15 mouse cellular contexts compared by ENCODE assay signal in the genomic region with DNA sequence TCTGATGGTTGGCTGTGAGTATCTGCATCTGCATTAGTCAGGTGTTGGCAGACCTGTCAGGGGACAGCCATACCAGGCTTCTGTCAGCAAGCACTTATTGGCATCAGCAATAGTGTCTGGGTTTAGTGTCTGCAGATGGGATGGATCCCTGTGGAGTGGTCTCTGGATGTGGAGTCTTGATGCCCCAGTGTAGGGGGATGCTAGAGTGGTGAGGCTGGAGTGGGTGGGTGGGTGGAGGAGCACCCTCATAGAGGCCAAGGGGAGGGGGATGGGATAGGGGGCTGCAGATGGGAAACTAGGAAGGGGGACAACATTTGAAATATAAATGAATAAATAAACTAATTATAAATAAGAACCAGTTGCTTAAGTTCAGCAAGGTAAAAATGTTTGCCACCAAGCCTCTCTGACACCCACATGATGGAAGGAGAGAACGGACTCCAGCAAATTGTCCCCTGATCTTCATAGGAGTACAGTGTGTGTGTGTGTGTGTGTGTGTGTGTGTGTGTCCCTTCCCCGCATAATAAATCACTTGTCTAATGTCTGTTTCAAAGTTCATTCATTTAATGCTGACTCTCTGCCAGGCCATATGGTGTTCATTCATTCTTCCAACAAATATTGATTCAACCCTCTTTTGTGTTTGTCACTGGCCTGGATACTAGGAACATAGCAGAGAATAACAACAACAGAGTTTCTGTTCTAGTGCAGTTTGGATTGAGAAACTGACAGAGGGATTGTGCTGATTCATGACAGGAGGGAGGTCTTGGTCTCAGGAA. TPM values are rescaled to one million over a fixed set of nuclear protein-coding genes. Genes with fewer than 3 reads are reported as not detected.
DNase-seq lines count a peak whose midpoint lies in the region; ATAC-seq lines count a peak whose summit lies in the region.
"Had no signal": no experiment of that assay in that cellular context is flagged by ENCODE, and none has a peak within 500 bp of the region (broad histone marks: within the 10 kb centered on the region; RNA-seq: fewer than 3 reads in every experiment).

No protein-coding gene starts in this region.

- H3K4me2 ChIP-seq in embryonic facial prominence, embryonic 14.5 days (ENCODE audit: low read depth, low read length), result no peak overlapping the region
- H3K4me2 ChIP-seq: embryonic facial prominence, embryonic 12.5 days had no signal

- no peak overlapping the region for H3K9ac ChIP-seq in embryonic facial prominence, embryonic 14.5 days (ENCODE audit: low read depth, low read length)
- H3K9ac ChIP-seq: embryonic facial prominence, embryonic 12.5 days had no signal

- H3K4me3 ChIP-seq in embryonic facial prominence, embryonic 14.5 days (ENCODE audit: low read depth, low read length), result no peak overlapping the region
- H3K4me3 ChIP-seq in embryonic facial prominence, embryonic 10.5 days, result no peak overlapping the region
- H3K4me3 ChIP-seq: embryonic facial prominence, embryonic 12.5 days had no signal

- no peak overlapping the region for H3K27ac ChIP-seq in embryonic facial prominence, embryonic 14.5 days (replicated peaks; ENCODE audit: low read depth, low read length)
- no peak overlapping the region for H3K27ac ChIP-seq in embryonic facial prominence, embryonic 10.5 days (replicated peaks)
- H3K27ac ChIP-seq: embryonic facial prominence, embryonic 12.5 days; kidney, postnatal 0 days had no signal

- 56% methylated on average over 2 of the region's 2 CpGs for WGBS in embryonic facial prominence, embryonic 14.5 days
- WGBS in embryonic facial prominence, embryonic 10.5 days, result 82% methylated on average over 2 of the region's 2 CpGs

- H3K27me3 ChIP-seq in embryonic facial prominence, embryonic 14.5 days (replicated peaks; ENCODE audit: control insufficient read depth, insufficient read depth, low read length), result no peaks in the 10 kb centered on the region
- no peaks in the 10 kb centered on the region for H3K27me3 ChIP-seq in embryonic facial prominence, embryonic 10.5 days (replicated peaks; ENCODE audit: low read depth, poor library complexity, severe bottlenecking)
- H3K27me3 ChIP-seq: embryonic facial prominence, embryonic 12.5 days had no signal

- no peak for ATAC-seq in embryonic facial prominence, embryonic 14.5 days (ENCODE audit: low read depth)

- peak; percentile 13 for DNase-seq in embryonic facial prominence, embryonic 14.5 days (ENCODE audit: low spot score)
- no peak for DNase-seq in embryonic facial prominence, embryonic 10.5 days (ENCODE audit: low spot score)
- DNase-seq in right cerebral cortex, adult 18-20 months, result peak; percentile 9
- no peak for DNase-seq in right cerebral cortex, postnatal 10 days (ENCODE audit: low spot score in 2 of 2)
- peak; percentile 57 for DNase-seq in layer of hippocampus, adult 9-10 months (ENCODE audit: low spot score)
- DNase-seq in adrenal gland, postnatal 14 days, result no peak
- DNase-seq in adrenal gland, postnatal 4 days (ENCODE audit: low spot score in 2 of 2), result no peak
- DNase-seq in heart, adult 18-20 months, result no peak
- DNase-seq: liver; lung, postnatal 10 days; thymus, postnatal 4 days had no signal

- no peaks in the 10 kb centered on the region for H3K9me3 ChIP-seq in embryonic facial prominence, embryonic 14.5 days (ENCODE audit: control insufficient read depth, low read length)
- no peaks in the 10 kb centered on the region for H3K9me3 ChIP-seq in embryonic facial prominence, embryonic 10.5 days
- H3K9me3 ChIP-seq: embryonic facial prominence, embryonic 12.5 days had no signal

- no peaks in the 10 kb centered on the region for H3K4me1 ChIP-seq in embryonic facial prominence, embryonic 14.5 days (ENCODE audit: control insufficient read depth, insufficient read depth, low read length)
- H3K4me1 ChIP-seq in embryonic facial prominence, embryonic 10.5 days, result no peaks in the 10 kb centered on the region
- H3K4me1 ChIP-seq: embryonic facial prominence, embryonic 12.5 days had no signal

- H3K36me3 ChIP-seq in embryonic facial prominence, embryonic 14.5 days (ENCODE audit: control insufficient read depth, insufficient read depth, low read length), result no peaks in the 10 kb centered on the region
- H3K36me3 ChIP-seq in embryonic facial prominence, embryonic 10.5 days (replicated peaks), result no peaks in the 10 kb centered on the region
- H3K36me3 ChIP-seq: embryonic facial prominence, embryonic 12.5 days had no signal

RNA-seq across cellular contexts. Expression of a gene that starts 30.0 kb away (rescaled TPM):
- 5.3 and 5.6 TPM in 2 replicates for polyA plus RNA-seq in embryonic facial prominence, embryonic 14.5 days (2014; fragmentation: Nextera tagmentation; extraction: Ambion mirVana)
- polyA plus RNA-seq in embryonic facial prominence, embryonic 10.5 days (2016; fragmentation: Nextera tagmentation; extraction: Ambion mirVana), result 2.0 TPM in 2 replicates
- 13.6 and 14.1 TPM in 2 replicates for total RNA-seq in adrenal gland, postnatal 14 days (2021)
- 10 to 100 TPM; 19.2 to 20.5 TPM for total RNA-seq in adrenal gland, postnatal 4 days (2021)
- under 1 TPM; 0.27 to 0.33 TPM for total RNA-seq in heart, adult 18-20 months (2021)
- total RNA-seq: MEL had no signal
- polyA plus RNA-seq: C2C12 had no signal

Comparison
In these comparisons a context has a peak if more than half of its experiments do, and no peak if none do; other contexts are left out.
1. DNase-seq: peak in embryonic facial prominence, embryonic 14.5 days (single experiment), right cerebral cortex, adult 18-20 months (single experiment) and layer of hippocampus, adult 9-10 months (single experiment); none in embryonic facial prominence, embryonic 10.5 days (single experiment), right cerebral cortex, postnatal 10 days (0 of 2), adrenal gland, postnatal 14 days (single experiment), adrenal gland, postnatal 4 days (0 of 2) and heart, adult 18-20 months (0 of 2).
2. RNA of a gene that starts 30.0 kb away (total RNA-seq): 19.2 to 20.5 TPM in adrenal gland, postnatal 4 days and 13.6 to 14.1 TPM in adrenal gland, postnatal 14 days; 0.27 to 0.33 TPM in heart, adult 18-20 months; every median in the first group is over 10 times any median in the second.